In genomic region chr17:80480031-80480854, GRCm38 (mm10) we compare ENCODE assay signal across 1 mouse cellular context.
TF ChIP-seq lines count a peak whose summit lies in the region.

Sos1 (minus strand) TSS chr17:80480453.

TF ChIP-seq in MEL, 35 proteins besides CTCF, POLR2A, EP300 and RAD21 (continued from another document):
- TF ChIP-seq ZKSCAN1 (IDR thresholded peaks at IDR 0.05; ENCODE audit: low read depth, low read length) (no peak), POLR2AphosphoS5 (IDR thresholded peaks at IDR 0.05; ENCODE audit: borderline replicate concordance, low read depth, low read length) (no peak), RCOR1 (IDR thresholded peaks at IDR 0.05; ENCODE audit: low read depth, low read length) (no peak), CHD2 (IDR thresholded peaks at IDR 0.05; ENCODE audit: low read length) (no peak)
TF ChIP-seq in MEL: peak in this region for 18.
